23 mouse cellular contexts compared by ENCODE assay signal in genomic region chr4:107358460-107358859, GRCm38 (mm10). TPM values are rescaled to one million over a fixed set of nuclear protein-coding genes. Genes with fewer than 3 reads are reported as not detected.
DNase-seq lines count a peak whose midpoint lies in the region; ATAC-seq and TF ChIP-seq lines count a peak whose summit lies in the region.
"Had no signal": no experiment of that assay in that cellular context is flagged by ENCODE, and none has a peak within 500 bp of the region (broad histone marks: within the 10 kb centered on the region; RNA-seq: fewer than 3 reads in every experiment).

No protein-coding gene starts in this region.

- no peaks in the 10 kb centered on the region for H3K27me3 ChIP-seq in forebrain, postnatal 0 days (ENCODE audit: insufficient read depth, low read length)
- H3K27me3 ChIP-seq in forebrain, embryonic 16.5 days (replicated peaks; ENCODE audit: control insufficient read depth, insufficient read depth, low read length): no peaks in the 10 kb centered on the region
- H3K27me3 ChIP-seq in myocyte (ENCODE audit: control insufficient read depth, insufficient read depth, insufficient read length): no peaks in the 10 kb centered on the region
- H3K27me3 ChIP-seq: limb, embryonic 15.5 days; liver, embryonic 15.5 days; midbrain, embryonic 13.5 days had no signal

- 67% methylated on average over 3 of the region's 3 CpGs for WGBS in forebrain, postnatal 0 days
- 78% methylated on average over 3 of the region's 3 CpGs for WGBS in forebrain, embryonic 16.5 days

- TF ChIP-seq CTCF in forebrain, postnatal 0 days (IDR thresholded peaks at IDR 0.05; ENCODE audit: low read depth): no peak
- no peak for TF ChIP-seq CTCF in layer of hippocampus, adult 2 months (conservative IDR thresholded peaks at IDR 0.05)

- H3ac ChIP-seq in myocyte (ENCODE audit: control insufficient read depth, insufficient read length): no peak overlapping the region

- no peak overlapping the region for H3K4me3 ChIP-seq in forebrain, postnatal 0 days (ENCODE audit: low read depth, low read length)
- no peak overlapping the region for H3K4me3 ChIP-seq in forebrain, embryonic 16.5 days (replicated peaks; ENCODE audit: low read length)
- no peak overlapping the region for H3K4me3 ChIP-seq in layer of hippocampus, adult 2 months
- no peak overlapping the region for H3K4me3 ChIP-seq in myocyte
- H3K4me3 ChIP-seq: limb, embryonic 15.5 days; liver, embryonic 15.5 days; midbrain, embryonic 13.5 days had no signal

- no peaks in the 10 kb centered on the region for H3K9me3 ChIP-seq in forebrain, postnatal 0 days (ENCODE audit: low read length)
- no peaks in the 10 kb centered on the region for H3K9me3 ChIP-seq in forebrain, embryonic 16.5 days (ENCODE audit: control insufficient read depth, low read length)
- H3K9me3 ChIP-seq: limb, embryonic 15.5 days; liver, embryonic 15.5 days; midbrain, embryonic 13.5 days had no signal

- H3K79me2 ChIP-seq in myocyte (ENCODE audit: control insufficient read depth, insufficient read depth): no peaks in the 10 kb centered on the region

- DNase-seq in forebrain, postnatal 0 days: peak; percentile 52
- DNase-seq in right cerebral cortex, postnatal 25 days: peak; percentile 17
- no peak for DNase-seq in right cerebral cortex, postnatal 4 days
- DNase-seq in layer of hippocampus, adult 2 months (ENCODE audit: low spot score in 2 of 2): peak; percentile 58 to 62
- DNase-seq: adrenal gland, postnatal 10 days; cerebellum, adult 8-10 months; embryo, embryonic 11 days; gastrocnemius, postnatal 25 days; kidney, adult 18-20 months had no signal

- peak; percentile 23; the same call in 1 of the 2 replicates for ATAC-seq in forebrain, postnatal 0 days
- ATAC-seq in forebrain, embryonic 16.5 days: no peak; the same call in 1 of the 2 replicates
- no peak for ATAC-seq in erythroblast, adult 5-6 weeks (replicated peaks; ENCODE audit: low FRiP score, poor library complexity, severe bottlenecking)
- ATAC-seq: lung, postnatal 0 days; midbrain, embryonic 13.5 days had no signal

- peaks cover 9% of the 10 kb centered on the region; the same call in 1 of the 2 replicates for H3K36me3 ChIP-seq in forebrain, postnatal 0 days (ENCODE audit: insufficient read depth)
- no peaks in the 10 kb centered on the region for H3K36me3 ChIP-seq in forebrain, embryonic 16.5 days (ENCODE audit: control insufficient read depth, insufficient read depth)
- no peaks in the 10 kb centered on the region for H3K36me3 ChIP-seq in myocyte (ENCODE audit: control insufficient read depth, insufficient read depth)
- H3K36me3 ChIP-seq: liver, embryonic 15.5 days had no signal

- H3K4me1 ChIP-seq in forebrain, postnatal 0 days (ENCODE audit: insufficient read depth): no peaks in the 10 kb centered on the region
- H3K4me1 ChIP-seq in forebrain, embryonic 16.5 days (replicated peaks; ENCODE audit: control insufficient read depth, insufficient read depth, low read length): no peaks in the 10 kb centered on the region
- H3K4me1 ChIP-seq: limb, embryonic 15.5 days; midbrain, embryonic 13.5 days had no signal

- TF ChIP-seq POLR2A in myocyte (IDR thresholded peaks at IDR 0.05; ENCODE audit: insufficient read length, low read depth): no peak

- no peak overlapping the region for H3K27ac ChIP-seq in forebrain, postnatal 0 days (ENCODE audit: low read depth, low read length)
- H3K27ac ChIP-seq in forebrain, embryonic 16.5 days (ENCODE audit: low read length): no peak overlapping the region
- H3K27ac ChIP-seq in layer of hippocampus, adult 2 months: no peak overlapping the region
- H3K27ac ChIP-seq: kidney, postnatal 0 days; limb, embryonic 15.5 days; liver, embryonic 15.5 days; midbrain, embryonic 13.5 days had no signal

- no peak overlapping the region for H3K9ac ChIP-seq in forebrain, postnatal 0 days
- no peak overlapping the region for H3K9ac ChIP-seq in forebrain, embryonic 16.5 days (replicated peaks; ENCODE audit: low read depth, low read length)
- H3K9ac ChIP-seq: limb, embryonic 15.5 days; liver, embryonic 15.5 days; midbrain, embryonic 13.5 days had no signal

- H3K4me2 ChIP-seq in forebrain, postnatal 0 days (ENCODE audit: low read depth): no peak overlapping the region
- H3K4me2 ChIP-seq in forebrain, embryonic 16.5 days (ENCODE audit: low read length): no peak overlapping the region
- no peak overlapping the region for H3K4me2 ChIP-seq in myocyte (ENCODE audit: low read depth)
- H3K4me2 ChIP-seq: limb, embryonic 15.5 days; liver, embryonic 15.5 days; midbrain, embryonic 13.5 days had no signal

TF ChIP-seq in myocyte, 11 proteins besides CTCF, POLR2A, EP300 and RAD21:
- TF ChIP-seq MYOG (IDR thresholded peaks at IDR 0.05; ENCODE audit: control insufficient read depth in 1 of 3, insufficient read depth in 1 of 3, insufficient read length in 2 of 3, low read depth in 2 of 3): peak in 1 of 3 experiments; percentile 76
- TF ChIP-seq MAX (IDR thresholded peaks at IDR 0.05; ENCODE audit: low read depth): no peak
- no peak for TF ChIP-seq REST (IDR thresholded peaks at IDR 0.05; ENCODE audit: insufficient read depth, insufficient read length)
- no peak for TF ChIP-seq TCF3 (IDR thresholded peaks at IDR 0.05; ENCODE audit: insufficient read length, low read depth)
- TF ChIP-seq SRF (IDR thresholded peaks at IDR 0.05; ENCODE audit: control insufficient read depth, insufficient read length, low read depth): no peak
- peak in 2 of 3 experiments; percentile 15 to 62 for TF ChIP-seq MYOD1 (IDR thresholded peaks at IDR 0.05; ENCODE audit: control insufficient read depth in 1 of 3, insufficient read length in 2 of 3, low read depth in 2 of 3)
- TF ChIP-seq POLR2AphosphoS2 (IDR thresholded peaks at IDR 0.05; ENCODE audit: insufficient read length, low read depth): no peak
- TF ChIP-seq CEBPB (IDR thresholded peaks at IDR 0.05; ENCODE audit: insufficient read depth, poor library complexity, severe bottlenecking): no peak
- no peak for TF ChIP-seq USF1 (IDR thresholded peaks at IDR 0.05; ENCODE audit: low read depth)
- no peak for TF ChIP-seq TCF12 (IDR thresholded peaks at IDR 0.05; ENCODE audit: insufficient read depth, poor library complexity, severe bottlenecking)
- TF ChIP-seq E2F4 (IDR thresholded peaks at IDR 0.05; ENCODE audit: insufficient read depth): no peak
TF ChIP-seq in myocyte: peak in this region for 2.

RNA-seq across cellular contexts. Expression of gene Ndc1, which starts 9.1 kb away (rescaled TPM):
- total RNA-seq in forebrain, postnatal 0 days (2014; rRNA removed): 23.6 and 30.4 TPM in 2 replicates
- polyA plus RNA-seq in forebrain, postnatal 0 days (2015; fragmentation: Nextera tagmentation; extraction: Ambion mirVana): 14.3 and 18.7 TPM in 2 replicates
- polyA plus RNA-seq in forebrain, embryonic 16.5 days (2015; fragmentation: Nextera tagmentation; extraction: Ambion mirVana): 19.9 and 21.9 TPM in 2 replicates
- total RNA-seq in layer of hippocampus, adult 2 months (2021): 10 to 100 TPM; 11.7 to 11.8 TPM
- polyA plus RNA-seq in myocyte (2012; fragmentation: generic; extraction: Trizol): 10.9 TPM
- total RNA-seq in erythroblast, adult 5-6 weeks (2015; ENCODE audit: low replicate concordance): 18.6 and 20.7 TPM in 2 replicates
- total RNA-seq in erythroblast, adult 5-6 weeks (2017; ENCODE audit: low replicate concordance): 9.3 and 33.3 TPM in 2 replicates

RNA-seq across cellular contexts. Expression of gene Yipf1, which starts 44.3 kb away (rescaled TPM):
- total RNA-seq in forebrain, postnatal 0 days (2014; rRNA removed): 47.6 and 65.3 TPM in 2 replicates
- 60.2 and 61.5 TPM in 2 replicates for polyA plus RNA-seq in forebrain, postnatal 0 days (2015; fragmentation: Nextera tagmentation; extraction: Ambion mirVana)
- polyA plus RNA-seq in forebrain, embryonic 16.5 days (2015; fragmentation: Nextera tagmentation; extraction: Ambion mirVana): 52.0 and 55.4 TPM in 2 replicates
- total RNA-seq in layer of hippocampus, adult 2 months (2021): 10 to 100 TPM; 49.4 to 51.2 TPM
- 37.3 TPM for polyA plus RNA-seq in myocyte (2012; fragmentation: generic; extraction: Trizol)
- 14.0 and 40.7 TPM in 2 replicates for total RNA-seq in erythroblast, adult 5-6 weeks (2015; ENCODE audit: low replicate concordance)
- total RNA-seq in erythroblast, adult 5-6 weeks (2017; ENCODE audit: low replicate concordance): 16.6 and 25.2 TPM in 2 replicates

RNA-seq across cellular contexts. Expression of gene Dio1, which starts 51.5 kb away (rescaled TPM):
- not detected in 2 replicates for total RNA-seq in forebrain, postnatal 0 days (2014; rRNA removed)
- not detected in 2 replicates for polyA plus RNA-seq in forebrain, postnatal 0 days (2015; fragmentation: Nextera tagmentation; extraction: Ambion mirVana)
- not detected in 2 replicates for polyA plus RNA-seq in forebrain, embryonic 16.5 days (2015; fragmentation: Nextera tagmentation; extraction: Ambion mirVana)
- total RNA-seq in layer of hippocampus, adult 2 months (2021): not detected
- not detected for polyA plus RNA-seq in myocyte (2012; fragmentation: generic; extraction: Trizol)
- total RNA-seq in erythroblast, adult 5-6 weeks (2015; ENCODE audit: low replicate concordance): not detected in 2 replicates
- total RNA-seq in erythroblast, adult 5-6 weeks (2017; ENCODE audit: low replicate concordance): not detected in 2 replicates
- total RNA-seq: gastrocnemius, postnatal 25 days; heart, adult 8-10 months; hematopoietic stem cell, adult 5-6 weeks; layer of hippocampus, postnatal 25 days; left cerebral cortex, postnatal 25 days had no signal
- polyA plus RNA-seq: embryonic facial prominence, embryonic 14.5 days; liver, embryonic 15.5 days; neural tube, embryonic 14.5 days had no signal
